Mouse (Mus musculus): ENCODE results near the gene H2al1e. TPM values are rescaled to one million over a fixed set of nuclear protein-coding genes. Genes with fewer than 3 reads are reported as not detected.
"Not testable (repeated sequence)": the region's sequence is repeated elsewhere in the genome, so short reads cannot be mapped to it uniquely, and the experiment has no call there.

The H2al1e gene
- polyA plus RNA-seq, 1 experiment = not detected

- H3K36me3 ChIP-seq (ENCODE audit: control insufficient read depth, insufficient read depth, low read length); H3K4me1 ChIP-seq (replicated peaks; ENCODE audit: control insufficient read depth, insufficient read depth, low read length); H3K27me3 ChIP-seq (ENCODE audit: control insufficient read depth, insufficient read depth, low read length); H3K27ac ChIP-seq (ENCODE audit: control insufficient read depth, insufficient read depth, low read length); H3K4me3 ChIP-seq (ENCODE audit: control insufficient read depth, insufficient read depth, low read length); DNase-seq: not testable (repeated sequence)
- WGBS = 91% methylated on average over 2 of the region's 2 CpGs
Observed at GRCm38 (mm10) chrX:11327522-11327921, 15.8 kb downstream of the H2al1e start, which contains the start of gene H2al1j. H2al1j (plus strand) TSS chrX:11327822.

GRCm38 (mm10) chrX:11345762-11346161, 34.0 kb downstream of the H2al1e start:
- WGBS = 90% methylated on average over 9 of the region's 9 CpGs

GRCm38 (mm10) chrX:11346756-11347155, 35.0 kb downstream of the H2al1e start:
- 96% methylated on average over 3 of the region's 3 CpGs for WGBS
- Histone ChIP-seq H3K4me3 (ENCODE audit: control insufficient read depth, insufficient read depth, low read length) (no peak overlapping the region), H3K27me3 (ENCODE audit: control insufficient read depth, insufficient read depth, low read length) (no peaks in the 10 kb centered on the region), H3K4me1 (replicated peaks; ENCODE audit: control insufficient read depth, insufficient read depth, low read length) (no peaks in the 10 kb centered on the region), H3K27ac (ENCODE audit: control insufficient read depth, insufficient read depth, low read length) (no peak overlapping the region), H3K36me3 (ENCODE audit: control insufficient read depth, insufficient read depth, low read length) (no peaks in the 10 kb centered on the region)
- no peak for TF ChIP-seq CTCF (IDR thresholded peaks at IDR 0.05; ENCODE audit: borderline replicate concordance, control insufficient read depth, extremely low read depth, insufficient read depth, low read length, poor library complexity)
- TF ChIP-seq POLR2A (IDR thresholded peaks at IDR 0.05; ENCODE audit: control insufficient read depth, extremely low read depth, insufficient read depth, low read length, poor library complexity) = no peak
- DNase-seq = no peak

More at GRCm38 (mm10) chrX:11345762-11346161, 34.0 kb downstream of the H2al1e start:
- Histone ChIP-seq H3K27ac (ENCODE audit: control insufficient read depth, insufficient read depth, low read length) (no peak overlapping the region), H3K4me3 (ENCODE audit: control insufficient read depth, insufficient read depth, low read length) (no peak overlapping the region), H3K4me1 (replicated peaks; ENCODE audit: control insufficient read depth, insufficient read depth, low read length) (no peaks in the 10 kb centered on the region), H3K27me3 (ENCODE audit: control insufficient read depth, insufficient read depth, low read length) (no peaks in the 10 kb centered on the region), H3K36me3 (ENCODE audit: control insufficient read depth, insufficient read depth, low read length) (no peaks in the 10 kb centered on the region)
- DNase-seq = no peak
- TF ChIP-seq CTCF (IDR thresholded peaks at IDR 0.05; ENCODE audit: borderline replicate concordance, control insufficient read depth, extremely low read depth, insufficient read depth, low read length, poor library complexity) (no peak), POLR2A (IDR thresholded peaks at IDR 0.05; ENCODE audit: control insufficient read depth, extremely low read depth, insufficient read depth, low read length, poor library complexity) (no peak)

GRCm38 (mm10) chrX:11360823-11361222, 49.1 kb downstream of the H2al1e start:
- WGBS = 17% methylated on average over 6 of the region's 6 CpGs
- H3K4me3 ChIP-seq (ENCODE audit: control insufficient read depth, insufficient read depth, low read length) = no peak overlapping the region
- H3K4me1 ChIP-seq (replicated peaks; ENCODE audit: control insufficient read depth, insufficient read depth, low read length) = no peaks in the 10 kb centered on the region
- DNase-seq = no peak
- no peaks in the 10 kb centered on the region for H3K36me3 ChIP-seq (ENCODE audit: control insufficient read depth, insufficient read depth, low read length)
- H3K27me3 ChIP-seq (ENCODE audit: control insufficient read depth, insufficient read depth, low read length) = no peaks in the 10 kb centered on the region
- no peak overlapping the region for H3K27ac ChIP-seq (ENCODE audit: control insufficient read depth, insufficient read depth, low read length)
- TF ChIP-seq POLR2A (IDR thresholded peaks at IDR 0.05; ENCODE audit: control insufficient read depth, extremely low read depth, insufficient read depth, low read length, poor library complexity) (no peak), CTCF (IDR thresholded peaks at IDR 0.05; ENCODE audit: borderline replicate concordance, control insufficient read depth, extremely low read depth, insufficient read depth, low read length, poor library complexity) (no peak)

GRCm38 (mm10) chrX:11361261-11361660, 49.5 kb downstream of the H2al1e start:
- DNase-seq = no peak
- Histone ChIP-seq H3K4me3 (ENCODE audit: control insufficient read depth, insufficient read depth, low read length) (no peak overlapping the region), H3K36me3 (ENCODE audit: control insufficient read depth, insufficient read depth, low read length) (no peaks in the 10 kb centered on the region), H3K4me1 (replicated peaks; ENCODE audit: control insufficient read depth, insufficient read depth, low read length) (no peaks in the 10 kb centered on the region), H3K27me3 (ENCODE audit: control insufficient read depth, insufficient read depth, low read length) (no peaks in the 10 kb centered on the region), H3K27ac (ENCODE audit: control insufficient read depth, insufficient read depth, low read length) (no peak overlapping the region)
- WGBS = 43% methylated on average over 2 of the region's 2 CpGs
- TF ChIP-seq CTCF (IDR thresholded peaks at IDR 0.05; ENCODE audit: borderline replicate concordance, control insufficient read depth, extremely low read depth, insufficient read depth, low read length, poor library complexity) = no peak
- TF ChIP-seq POLR2A (IDR thresholded peaks at IDR 0.05; ENCODE audit: control insufficient read depth, extremely low read depth, insufficient read depth, low read length, poor library complexity) = no peak

Other genes with a start within 250 kb of the H2al1e start
- gene H2al1a, start 12.7 kb upstream of the H2al1e start, polyA plus RNA-seq (2012; rRNA removed) = not detected in 2 replicates
- gene H2al1b, start 9.5 kb upstream of the H2al1e start, polyA plus RNA-seq (2012; rRNA removed) = not detected in 2 replicates
- not detected in 2 replicates for gene H2al1c, start 6.3 kb upstream of the H2al1e start, polyA plus RNA-seq (2012; rRNA removed)
- gene H2al1d, start 3.1 kb upstream of the H2al1e start, polyA plus RNA-seq (2012; rRNA removed) = not detected in 2 replicates
- not detected in 2 replicates for gene H2al1f, start 3.2 kb downstream of the H2al1e start, polyA plus RNA-seq (2012; rRNA removed)
- gene H2al1g, start 6.3 kb downstream of the H2al1e start, polyA plus RNA-seq (2012; rRNA removed) = not detected in 2 replicates
- gene H2al1h, start 9.6 kb downstream of the H2al1e start, polyA plus RNA-seq (2012; rRNA removed) = not detected in 2 replicates
- gene H2al1i, start 12.7 kb downstream of the H2al1e start, polyA plus RNA-seq (2012; rRNA removed) = not detected in 2 replicates
- not detected in 2 replicates for gene H2al1j, start 15.9 kb downstream of the H2al1e start, polyA plus RNA-seq (2012; rRNA removed)